Mouse (Mus musculus) layer of hippocampus, adult 11-12 months (tissue): ENCODE data around the gene Ola1.

Source experiments
- DNase-seq: peaks from one replicate; pipeline ENCODE4 v3.0.0; 2022; ENCODE audit warnings: low spot score

Gene Ola1

DNA sequence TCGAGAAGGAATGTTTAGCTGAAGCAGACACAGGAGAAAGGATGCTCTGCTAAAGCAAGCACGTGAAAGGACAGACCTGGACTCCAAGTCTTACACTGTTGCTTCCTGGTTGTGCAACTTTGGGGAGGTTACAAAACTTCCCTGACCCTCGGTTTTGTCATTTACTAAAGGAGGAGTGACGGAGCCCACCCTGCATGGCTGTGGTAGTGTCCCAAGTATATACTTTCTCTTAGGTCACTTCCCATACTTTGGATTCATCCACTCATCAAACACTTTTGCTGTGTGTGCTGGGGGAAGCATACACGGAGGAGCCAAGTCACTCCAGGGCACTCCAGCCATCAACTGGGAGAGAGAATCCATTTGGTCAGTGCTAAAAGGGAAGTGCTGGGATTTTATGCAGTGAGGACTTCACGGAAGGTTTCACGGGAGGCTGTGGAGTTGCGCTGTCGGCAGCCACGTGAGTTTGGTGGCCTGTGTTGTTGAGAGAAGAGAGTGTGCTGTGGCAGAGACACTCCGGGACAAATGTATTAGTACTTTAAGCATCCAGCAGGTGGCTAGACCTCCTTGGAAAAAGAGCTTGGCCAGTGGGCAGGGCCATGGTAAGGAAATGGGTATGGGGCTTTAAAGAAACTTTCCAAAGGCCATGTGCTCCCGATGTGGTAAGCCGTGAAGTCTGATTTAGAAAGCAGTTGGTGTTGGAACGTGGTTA, 154.7 kb downstream of the Ola1 start:
- no peak for DNase-seq

DNA sequence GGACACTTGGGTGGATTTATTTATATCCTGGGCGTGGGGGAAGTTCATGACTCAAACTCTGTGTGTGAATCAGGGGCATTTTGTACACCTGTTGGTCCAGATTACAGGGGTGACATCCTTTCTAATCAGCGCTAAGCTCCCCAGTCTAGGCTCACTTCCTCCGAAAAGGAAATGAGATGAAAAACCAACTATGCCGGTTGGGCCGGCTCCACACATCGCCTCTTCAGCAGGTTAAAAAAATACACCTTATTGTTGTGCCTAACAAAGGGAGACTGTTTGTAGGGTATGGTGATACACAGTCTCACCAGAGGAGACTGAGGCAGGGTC, 158.5 kb downstream of the Ola1 start:
- no peak for DNase-seq

- DNase-seq = no peak
Measured at GRCm38 (mm10) chr2:73059550-73060258, 159.0 kb downstream of the Ola1 start.

- DNase-seq = no peak
Measured at GRCm38 (mm10) chr2:73058344-73058743, 160.4 kb downstream of the Ola1 start.

GRCm38 (mm10) chr2:73057589-73057988, 161.1 kb downstream of the Ola1 start:
- no peak for DNase-seq

- DNase-seq = no peak
Measured at GRCm38 (mm10) chr2:73056090-73056956, 162.4 kb downstream of the Ola1 start.

GRCm38 (mm10) chr2:73053791-73054490, 164.8 kb downstream of the Ola1 start:
- peak; percentile 35 for DNase-seq

GRCm38 (mm10) chr2:73050401-73050800, 168.3 kb downstream of the Ola1 start:
- DNase-seq = no peak

DNA sequence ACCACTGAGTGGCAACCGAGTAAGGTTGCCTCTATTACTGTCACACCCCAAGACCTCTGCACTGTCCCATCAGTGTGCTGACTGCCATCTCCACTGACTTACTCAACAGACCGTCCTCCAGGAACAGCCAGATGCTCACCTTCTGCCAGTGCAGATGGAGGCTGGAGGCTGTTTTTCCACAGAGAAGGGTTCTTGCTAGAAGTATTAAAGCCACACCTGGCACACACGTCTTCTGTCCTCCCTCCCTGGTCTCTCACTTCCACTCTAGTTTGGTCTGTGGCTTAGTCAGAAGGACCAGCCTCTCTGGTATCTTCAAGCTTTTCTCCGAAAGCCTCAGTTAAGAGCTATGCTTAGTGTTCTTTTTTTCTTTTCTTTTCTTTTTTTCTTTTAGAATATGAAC, 168.7 kb downstream of the Ola1 start:
- DNase-seq = no peak

DNA sequence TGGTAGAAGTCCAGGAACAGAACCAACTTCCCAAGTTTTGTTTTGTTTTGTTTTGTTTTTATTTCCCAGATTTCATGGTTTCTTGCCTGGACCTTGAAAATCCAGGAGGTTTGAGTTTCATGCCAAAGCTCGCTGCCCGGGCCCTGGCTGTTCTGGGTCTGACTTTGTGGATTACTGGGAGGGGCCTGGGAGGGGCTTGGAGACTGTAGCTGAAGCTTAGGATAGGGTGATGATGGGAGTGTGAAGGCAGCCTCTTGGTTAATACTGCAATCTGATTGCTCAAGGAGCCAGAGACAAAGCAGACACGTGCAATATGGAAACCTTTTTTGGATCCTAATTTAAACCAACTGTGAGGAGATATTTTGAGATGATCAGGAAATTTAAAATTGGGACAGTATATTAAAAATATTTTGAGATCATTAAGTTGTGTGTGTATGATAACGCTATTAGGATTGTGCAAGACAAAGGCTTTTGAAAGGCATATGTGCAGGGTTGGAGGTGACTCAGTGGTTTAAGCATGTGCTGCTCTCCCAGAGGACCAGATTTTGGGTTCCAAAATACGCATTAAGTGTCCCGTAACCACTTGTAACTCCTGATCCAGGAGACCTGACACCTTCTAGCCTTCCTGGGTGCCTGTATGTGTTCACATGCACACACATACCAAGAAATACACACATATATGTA, 169.6 kb downstream of the Ola1 start:
- no peak for DNase-seq

DNA sequence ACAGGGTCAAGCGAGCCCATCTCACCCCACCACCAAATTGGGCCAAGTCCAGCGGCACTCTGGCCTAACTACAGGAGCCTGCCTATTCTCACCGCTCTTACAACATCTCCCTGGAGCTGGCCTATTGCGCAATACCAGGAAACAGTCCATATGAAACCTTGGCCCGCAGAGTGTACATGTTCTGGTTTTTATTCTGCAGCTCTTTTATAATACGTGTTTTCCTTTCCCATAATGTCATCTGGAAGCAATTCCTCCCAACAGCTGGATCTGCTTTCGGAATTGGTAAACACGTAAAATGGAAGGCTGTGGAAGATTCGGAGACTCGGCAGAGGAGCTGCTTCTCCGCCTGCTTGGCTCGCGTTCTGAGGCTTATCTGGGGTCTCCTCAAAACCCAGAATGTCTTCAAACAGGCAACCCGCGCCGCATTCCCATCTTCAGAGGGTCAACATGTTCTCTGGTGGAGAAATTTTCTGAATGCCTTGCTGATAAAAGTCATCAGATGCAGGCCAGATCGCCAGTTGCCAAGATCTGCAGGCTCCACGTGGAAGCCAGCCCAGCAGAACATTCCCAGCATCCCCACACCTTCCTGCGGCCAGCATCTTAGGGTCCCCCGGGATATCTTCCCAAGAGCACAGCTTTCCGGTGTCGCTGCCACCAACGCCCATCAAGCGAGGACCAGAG, 171.5 kb downstream of the Ola1 start:
- DNase-seq = peak; percentile 24

DNA sequence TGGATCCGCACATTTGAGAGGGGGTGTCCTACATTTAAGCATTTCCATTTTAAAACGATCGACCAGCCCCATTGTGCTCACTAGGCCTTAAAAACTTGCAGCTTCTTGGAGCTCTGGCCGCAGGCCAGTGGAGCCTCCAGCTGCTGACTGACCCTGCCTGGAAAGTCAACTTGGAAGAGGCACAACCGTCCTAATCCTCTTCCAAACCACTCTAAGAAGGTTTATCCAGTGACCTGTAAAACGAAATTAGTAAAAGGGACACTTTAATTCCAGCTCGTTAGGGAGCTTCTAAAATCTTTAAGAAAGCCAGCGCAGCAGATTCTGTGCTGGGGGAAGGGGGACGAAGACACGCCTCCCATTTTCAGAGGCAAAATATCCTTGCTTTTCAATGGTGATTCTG, 172.1 kb downstream of the Ola1 start:
- no peak for DNase-seq

- DNase-seq = no peak
Measured at GRCm38 (mm10) chr2:73045505-73045904, 173.2 kb downstream of the Ola1 start.
